Mouse (Mus musculus) megakaryocyte, adult 5-6 weeks (primary cell): Measurements from ENCODE around the gene Thsd1. TPM values are rescaled to one million over a fixed set of nuclear protein-coding genes. Genes with fewer than 3 reads are reported as not detected.
"Not testable (repeated sequence)": the region's sequence is repeated elsewhere in the genome, so short reads cannot be mapped to it uniquely, and the experiment has no call there.

ENCODE experiments used
- ATAC-seq: 2 replicates; pipeline ENCODE4 v1.8.0; 2016; ENCODE audit warnings: mild to moderate bottlenecking, inconsistent platforms; ENCODE audit not compliant: poor library complexity, severe bottlenecking
- total RNA-seq, 2 experiments: library from RNA; stranded (forward) in 1 of 2; stranded (reverse) in 1 of 2; fragments of 153-499, 151-499 nt in 1 of 2; fragments of 221-1000, 200-1000 nt in 1 of 2; gene quantifications; 2 replicates each; pipeline versions ENCODE4 v1.2.3 to v1.2.4; 2015 to 2017

The Thsd1 gene
- total RNA-seq, 2 experiments from 2014 or later: 0.51 to 0.56 TPM

GRCm38 (mm10) chr8:22262267-22262666 lies 35.2 kb downstream of the Thsd1 start:
- ATAC-seq: peak; percentile 30

- no peak for ATAC-seq
Observed at GRCm38 (mm10) chr8:22264292-22264691, 37.2 kb downstream of the Thsd1 start.

- no peak for ATAC-seq
Observed at GRCm38 (mm10) chr8:22264787-22265186, 37.7 kb downstream of the Thsd1 start.

GRCm38 (mm10) chr8:22265194-22265593 lies 38.1 kb downstream of the Thsd1 start:
- ATAC-seq: no peak

GRCm38 (mm10) chr8:22266809-22267208 lies 39.7 kb downstream of the Thsd1 start:
- no peak for ATAC-seq

GRCm38 (mm10) chr8:22273142-22273541 lies 46.0 kb downstream of the Thsd1 start:
- no peak for ATAC-seq

- no peak for ATAC-seq
Observed at GRCm38 (mm10) chr8:22274641-22275040, 47.5 kb downstream of the Thsd1 start.

- ATAC-seq: no peak
Observed at GRCm38 (mm10) chr8:22282999-22283491, 55.9 kb downstream of the Thsd1 start, which contains the start of gene Tpte. TSS of gene Tpte (plus strand) at chr8:22283441.

GRCm38 (mm10) chr8:22302326-22302725 lies 75.2 kb downstream of the Thsd1 start:
- no peak for ATAC-seq

- no peak for ATAC-seq
Observed at GRCm38 (mm10) chr8:22302896-22303306, 75.8 kb downstream of the Thsd1 start.

GRCm38 (mm10) chr8:22304045-22304444 lies 76.9 kb downstream of the Thsd1 start:
- ATAC-seq: not testable (repeated sequence)

- ATAC-seq: no peak
Observed at GRCm38 (mm10) chr8:22306999-22307398, 79.9 kb downstream of the Thsd1 start.

Other genes with a start within 250 kb of the Thsd1 start
- gene Atp7b, start 167.0 kb upstream of the Thsd1 start, total RNA-seq (2015): 0.47 and 0.62 TPM in 2 replicates
- 0.29 and 0.69 TPM in 2 replicates for gene Atp7b, start 167.0 kb upstream of the Thsd1 start, total RNA-seq (2017)
- 8.6 and 8.9 TPM in 2 replicates for gene Alg11, start 166.6 kb upstream of the Thsd1 start, total RNA-seq (2015)
- 10.9 and 12.5 TPM in 2 replicates for gene Alg11, start 166.6 kb upstream of the Thsd1 start, total RNA-seq (2017)
- gene Nek5, start 102.3 kb upstream of the Thsd1 start, total RNA-seq (2015): not detected in 2 replicates
- gene Nek5, start 102.3 kb upstream of the Thsd1 start, total RNA-seq (2017): not detected in 2 replicates
- 1.2 and 2.3 TPM in 2 replicates for gene Nek3, start 60.9 kb upstream of the Thsd1 start, total RNA-seq (2015)
- 2.1 and 2.2 TPM in 2 replicates for gene Nek3, start 60.9 kb upstream of the Thsd1 start, total RNA-seq (2017)
- gene Ckap2, start 41.5 kb upstream of the Thsd1 start, total RNA-seq (2015): 66.7 and 76.1 TPM in 2 replicates
- 46.4 and 54.6 TPM in 2 replicates for gene Ckap2, start 41.5 kb upstream of the Thsd1 start, total RNA-seq (2017)
- gene Vps36, start 34.5 kb upstream of the Thsd1 start, total RNA-seq (2015): 47.5 and 49.8 TPM in 2 replicates
- gene Vps36, start 34.5 kb upstream of the Thsd1 start, total RNA-seq (2017): 43.9 and 47.3 TPM in 2 replicates
- gene Tpte, start 56.1 kb downstream of the Thsd1 start, total RNA-seq (2015): not detected in 2 replicates
- gene Tpte, start 56.1 kb downstream of the Thsd1 start, total RNA-seq (2017): not detected in 2 replicates
- gene Slc25a15, start 171.3 kb downstream of the Thsd1 start, total RNA-seq (2015): 2.3 and 2.9 TPM in 2 replicates
- gene Slc25a15, start 171.3 kb downstream of the Thsd1 start, total RNA-seq (2017): 3.8 and 4.1 TPM in 2 replicates
- 12.9 and 15.7 TPM in 2 replicates for gene Mrps31, start 184.0 kb downstream of the Thsd1 start, total RNA-seq (2015)
- 14.4 and 15.9 TPM in 2 replicates for gene Mrps31, start 184.0 kb downstream of the Thsd1 start, total RNA-seq (2017)